Mouse (Mus musculus) frontal cortex, adult 2 months (tissue): ENCODE measurements at regions not wholly inside any gene's neighbourhood (a gene's known extent, or its start where the extent isn't known, plus 50 kb on each side); places are given as distances from the start of the nearest gene placed in this dataset.

Experiments used
- DNase-seq, 2 experiments: peaks; one replicate each; pipeline ENCODE4 v3.0.0; 2022; ENCODE audit warnings: low spot score in 1 of 2; ENCODE audit errors: extremely low spot score in 1 of 2

DNA sequence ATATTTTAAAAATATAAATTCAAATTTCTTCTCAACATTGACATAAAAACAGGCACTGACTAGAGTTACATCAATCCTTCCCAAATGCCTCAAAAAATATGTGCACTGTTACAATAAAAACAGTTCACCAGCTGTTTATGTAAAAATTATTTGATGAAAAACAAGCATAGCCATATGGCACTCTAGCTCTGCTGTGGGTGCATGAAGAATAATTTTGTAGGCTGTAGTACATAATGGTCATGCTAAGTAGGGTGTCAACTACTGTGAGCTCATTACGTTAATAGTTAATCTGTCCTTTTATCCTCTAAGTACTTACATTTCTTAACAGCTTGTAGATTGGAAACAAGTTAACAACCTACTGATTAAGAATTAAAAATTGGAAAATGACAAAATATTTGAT lies 56.5 kb downstream of the Pet2 start:
- DNase-seq = peak in 1 of 2 experiments; percentile 2
